Mouse (Mus musculus) adrenal gland, postnatal 25 days (tissue): ENCODE results near the gene Taf8. TPM values are rescaled to one million over a fixed set of nuclear protein-coding genes. Genes with fewer than 3 reads are reported as not detected.

Source experiments
- DNase-seq: peaks from one replicate; pipeline ENCODE4 v3.0.0; 2021; ENCODE audit warnings: mixed read lengths
- total RNA-seq: library from RNA; stranded (reverse); gene quantifications from 2 replicates; pipeline ENCODE4 v1.2.3, GENCODE M21; 2021

The Taf8 gene
- total RNA-seq, 1 experiment from 2014 or later = 25.7 TPM

DNA sequence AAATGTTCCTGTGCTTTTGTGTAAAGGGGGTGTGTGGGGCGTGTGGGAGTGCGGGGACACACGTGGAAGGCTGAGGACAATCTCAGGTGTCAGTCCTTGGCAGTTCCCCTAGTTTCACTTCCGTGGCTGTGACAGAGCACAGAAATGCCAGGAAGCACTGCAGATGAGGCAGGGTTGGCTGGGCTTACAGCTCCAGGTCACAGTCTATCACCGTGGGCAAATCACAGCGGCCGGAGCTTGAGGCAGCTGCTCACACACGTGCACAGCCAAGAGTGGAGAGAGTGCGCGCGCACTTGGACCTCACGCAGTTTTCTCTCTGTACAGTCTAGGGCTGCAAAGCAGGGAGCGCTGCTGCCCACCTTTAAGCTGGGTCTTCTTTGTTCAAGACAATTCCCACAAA lies 43.8 kb downstream of the Taf8 start:
- DNase-seq = no peak

GRCm38 (mm10) chr17:47454675-47455074 lies 47.4 kb downstream of the Taf8 start:
- no peak for DNase-seq

DNA sequence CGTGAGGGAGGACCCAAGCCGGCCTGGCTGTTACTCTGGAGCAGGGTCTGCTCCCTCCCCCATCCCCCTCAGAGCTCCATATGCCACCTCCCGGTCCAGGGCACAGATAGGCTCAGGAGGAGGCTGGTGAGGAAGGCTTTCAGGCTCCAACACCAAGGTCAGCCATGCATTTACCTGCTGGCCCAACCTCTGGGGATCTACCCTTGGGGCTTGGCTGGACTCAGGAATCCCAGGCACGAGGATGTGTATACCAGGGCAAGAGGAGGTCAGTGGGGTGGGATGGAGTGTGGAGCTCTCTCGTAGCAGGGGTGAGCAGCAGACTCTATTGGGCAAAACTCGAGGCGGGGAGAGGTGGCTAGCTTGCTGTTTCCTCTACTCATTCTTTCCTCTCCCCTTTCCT lies 49.2 kb downstream of the Taf8 start:
- no peak for DNase-seq

- DNase-seq = peak; percentile 32
These were observed 51.1 kb downstream of the Taf8 start for GRCm38 (mm10) chr17:47450880-47451565.

GRCm38 (mm10) chr17:47450239-47450638 lies 51.9 kb downstream of the Taf8 start:
- no peak for DNase-seq

GRCm38 (mm10) chr17:47449432-47449831 lies 52.7 kb downstream of the Taf8 start:
- no peak for DNase-seq

GRCm38 (mm10) chr17:47448523-47449372 lies 53.3 kb downstream of the Taf8 start:
- DNase-seq = no peak

DNA sequence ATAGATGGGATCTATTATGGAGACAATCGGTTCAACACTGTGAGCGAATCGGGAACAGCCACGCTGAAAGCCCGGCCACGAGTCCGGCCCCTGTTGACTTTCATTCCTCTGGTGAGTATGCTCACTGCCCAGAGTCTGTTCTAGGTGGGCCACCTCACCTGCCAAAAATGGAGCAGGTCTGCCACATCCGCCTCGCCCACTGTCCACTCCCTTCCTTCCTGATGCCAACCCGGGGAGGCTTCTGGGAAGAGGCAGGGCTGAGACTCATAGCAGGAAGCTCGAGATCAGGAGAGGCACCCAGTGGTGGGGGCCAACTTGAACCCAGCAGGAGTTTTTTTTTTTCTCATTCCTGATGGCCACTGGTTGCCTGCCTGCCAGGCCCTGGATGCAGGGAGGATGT lies 55.5 kb downstream of the Taf8 start:
- no peak for DNase-seq

GRCm38 (mm10) chr17:47446025-47446424 lies 56.1 kb downstream of the Taf8 start:
- no peak for DNase-seq

DNA sequence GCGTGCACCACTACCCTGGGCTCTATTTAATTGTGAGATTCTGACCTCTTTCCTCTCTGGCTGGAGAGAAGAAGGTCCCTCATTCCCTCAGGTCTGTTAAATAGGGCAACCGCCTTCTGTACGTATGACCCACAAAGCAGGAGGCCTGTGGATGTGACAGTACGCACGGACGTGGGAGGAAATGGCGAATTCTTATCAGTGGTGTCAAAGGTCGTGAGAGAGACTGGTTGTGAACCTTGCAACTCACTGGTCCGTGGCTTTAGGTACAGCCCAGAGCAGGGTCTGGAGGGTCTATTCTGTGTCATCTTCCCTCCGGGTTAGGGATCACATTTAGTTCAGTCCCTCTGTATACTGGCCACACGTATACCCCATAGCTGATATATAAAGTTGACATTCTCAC lies 56.6 kb downstream of the Taf8 start:
- DNase-seq = no peak

GRCm38 (mm10) chr17:47444113-47444512 lies 58.0 kb downstream of the Taf8 start:
- no peak for DNase-seq

DNA sequence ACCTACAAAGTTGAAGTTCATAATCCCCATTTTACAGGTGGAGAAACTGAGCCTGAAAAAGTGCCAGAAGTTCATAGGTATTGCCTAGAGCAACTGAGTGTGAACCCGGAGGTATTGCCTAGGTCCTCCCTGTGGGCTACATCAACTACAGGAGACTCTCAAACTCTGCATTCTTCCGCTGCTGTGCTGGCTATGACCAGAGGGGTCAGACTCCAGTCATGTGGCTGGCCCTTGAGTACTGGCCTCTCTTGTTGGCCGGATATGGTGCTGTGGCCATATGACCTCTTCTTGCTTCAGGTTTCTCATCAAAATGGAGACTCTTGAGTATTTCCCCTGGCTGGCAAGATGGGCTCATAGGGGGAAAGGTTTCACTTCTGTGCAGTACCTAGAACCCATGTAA lies 59.8 kb downstream of the Taf8 start:
- no peak for DNase-seq

- DNase-seq = no peak
These were observed 60.6 kb downstream of the Taf8 start for GRCm38 (mm10) chr17:47441296-47442051.

GRCm38 (mm10) chr17:47440359-47440890 lies 61.7 kb downstream of the Taf8 start:
- no peak for DNase-seq

DNA sequence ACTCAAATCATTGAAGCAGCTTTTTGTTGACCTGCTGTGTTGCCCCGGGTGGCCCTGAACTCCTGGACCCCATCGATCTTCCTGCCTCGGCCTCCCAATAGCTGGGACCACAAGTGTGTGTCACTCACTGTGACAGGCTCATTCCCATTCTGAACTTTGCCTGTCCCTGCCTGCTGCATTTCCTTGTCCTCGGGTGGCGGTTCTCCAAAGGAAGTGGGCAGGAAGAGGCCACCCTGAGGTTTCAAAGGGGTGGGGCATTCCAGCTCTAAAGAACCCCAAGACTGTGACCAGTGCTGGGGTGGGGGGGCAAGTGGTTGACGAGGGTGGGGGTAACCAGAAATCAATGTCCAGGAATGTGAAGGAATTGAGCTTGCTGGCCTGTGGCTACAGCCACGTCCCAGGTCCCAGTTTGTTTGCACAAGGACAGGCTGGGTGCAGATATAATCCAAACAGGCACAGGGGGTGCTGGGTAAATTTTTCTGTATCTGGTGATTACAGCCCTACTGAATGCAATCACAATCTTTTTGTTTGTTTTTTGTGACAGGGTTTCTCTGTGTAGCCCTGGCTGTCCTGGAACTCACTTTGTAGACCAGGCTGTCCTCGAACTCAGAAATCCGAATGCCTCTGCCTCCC lies 62.6 kb downstream of the Taf8 start:
- DNase-seq = no peak

GRCm38 (mm10) chr17:47438611-47439010 lies 63.5 kb downstream of the Taf8 start:
- no peak for DNase-seq

GRCm38 (mm10) chr17:47436907-47437547 lies 65.1 kb downstream of the Taf8 start, which contains the start of gene 1700001C19Rik:
1700001C19Rik (minus strand) TSS chr17:47437376.
- DNase-seq = no peak

GRCm38 (mm10) chr17:47436156-47436906 lies 65.8 kb downstream of the Taf8 start, which contains the start of gene AI661453:
AI661453 (plus strand) TSS chr17:47436615.
- DNase-seq = no peak
